Comparison of ENCODE assay signal across 12 mouse cellular contexts in the genomic region with DNA sequence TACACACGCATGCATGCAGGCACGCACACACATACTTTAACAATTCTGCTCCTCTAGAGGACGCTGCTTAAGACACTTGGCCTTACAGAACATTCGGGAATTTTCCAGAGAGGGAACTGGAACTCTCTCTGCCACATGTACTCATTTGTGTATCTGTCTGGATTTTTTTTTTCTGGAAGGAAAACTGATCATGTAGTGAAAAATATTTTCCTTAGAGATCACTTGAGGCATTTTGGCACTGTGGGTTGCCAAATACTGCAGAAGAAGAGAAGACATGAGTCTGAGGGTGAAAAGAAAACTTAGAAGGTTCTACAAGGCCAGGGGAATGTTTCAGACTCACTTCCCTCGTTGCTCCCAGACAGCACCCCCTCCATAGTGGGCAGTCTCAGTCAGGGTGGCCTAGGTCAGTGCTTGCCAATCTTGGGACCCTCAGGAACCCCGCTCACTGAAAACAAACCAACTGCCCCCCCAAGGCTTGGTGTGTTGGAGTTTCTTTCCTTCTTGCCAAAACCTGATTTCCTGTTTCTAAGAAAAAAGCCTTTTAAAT.
DNase-seq lines count a peak whose midpoint lies in the region; TF ChIP-seq lines count a peak whose summit lies in the region.
"Had no signal": no experiment of that assay in that cellular context is flagged by ENCODE, and none has a peak within 500 bp of the region (broad histone marks: within the 10 kb centered on the region; RNA-seq: fewer than 3 reads in every experiment).

No protein-coding gene starts in this region.

- H3K36me3 ChIP-seq in heart, adult 2 months (ENCODE audit: control insufficient read depth, insufficient read depth, low read length), result no peaks in the 10 kb centered on the region
- no peaks in the 10 kb centered on the region for H3K36me3 ChIP-seq in limb, embryonic 10.5 days
- H3K36me3 ChIP-seq: forebrain, embryonic 12.5 days had no signal

- no peak overlapping the region for H3K9ac ChIP-seq in heart, adult 2 months (ENCODE audit: low read depth, low read length)
- H3K9ac ChIP-seq: forebrain, embryonic 12.5 days had no signal

- no peaks in the 10 kb centered on the region for H3K27me3 ChIP-seq in heart, adult 2 months (ENCODE audit: control insufficient read depth, insufficient read depth, low read length)
- no peaks in the 10 kb centered on the region for H3K27me3 ChIP-seq in limb, embryonic 10.5 days (ENCODE audit: low read depth, poor library complexity, severe bottlenecking)
- H3K27me3 ChIP-seq: forebrain, embryonic 12.5 days had no signal

- no peak for TF ChIP-seq EP300 in heart, adult 2 months (IDR thresholded peaks at IDR 0.05; ENCODE audit: insufficient read depth, low read depth, low read length)

- no peak for TF ChIP-seq CTCF in heart, adult 2 months (IDR thresholded peaks at IDR 0.05)

- WGBS in heart, adult 2 months, result 69% methylated on average over 6 of the region's 6 CpGs
- 86% methylated on average over 6 of the region's 6 CpGs for WGBS in limb, embryonic 10.5 days

- intact Hi-C loops in heart, adult 2 months (cut with DNase I), result no loop called here
- intact Hi-C loops in heart, postnatal 25 days (cut with DNase I), result no loop called here

- no peaks in the 10 kb centered on the region for H3K79me2 ChIP-seq in heart, adult 2 months (replicated peaks; ENCODE audit: control insufficient read depth, insufficient read depth, low read length)

- no peak overlapping the region for H3K4me3 ChIP-seq in heart, adult 2 months
- no peak overlapping the region for H3K4me3 ChIP-seq in limb, embryonic 10.5 days
- H3K4me3 ChIP-seq: forebrain, embryonic 12.5 days had no signal

- no peaks in the 10 kb centered on the region for H3K9me3 ChIP-seq in limb, embryonic 10.5 days (replicated peaks)
- H3K9me3 ChIP-seq: forebrain, embryonic 12.5 days had no signal

- H3K4me1 ChIP-seq in heart, adult 2 months (ENCODE audit: control insufficient read depth, insufficient read depth, low read length), result peaks cover 1% of the 10 kb centered on the region; the same call in 1 of the 2 replicates
- H3K4me1 ChIP-seq in limb, embryonic 10.5 days, result peaks cover 24% of the 10 kb centered on the region

- TF ChIP-seq POLR2A in heart, adult 2 months (IDR thresholded peaks at IDR 0.05; ENCODE audit: insufficient read depth, low read depth, low read length), result no peak

- DNase-seq in heart, adult 2 months, result peak; percentile 33 to 34
- DNase-seq in heart, postnatal 25 days (ENCODE audit: low spot score), result no peak
- peak; percentile 50 for DNase-seq in lung, postnatal 36 days
- no peak for DNase-seq in lung, postnatal 4 days
- DNase-seq in limb, embryonic 10.5 days (ENCODE audit: low spot score), result no peak
- no peak for DNase-seq in spleen, adult 18-20 months
- no peak for DNase-seq in Muller cell, postnatal 12 days (ENCODE audit: inconsistent ontology term)
- DNase-seq: cerebellum, adult 9-10 months; left cerebral cortex, postnatal 4 days; retina, postnatal 1 day; right cerebral cortex, postnatal 4 days had no signal

- H3K27ac ChIP-seq in heart, adult 2 months, result no peak overlapping the region; the same call in 1 of the 2 replicates
- 0 out of 2 replicates have a peak overlapping the region, but pooled peaks have one; percentile 57 for H3K27ac ChIP-seq in limb, embryonic 10.5 days
- H3K27ac ChIP-seq: forebrain, embryonic 12.5 days had no signal

Comparison
In these comparisons a context has a peak if more than half of its experiments do, and no peak if none do; other contexts are left out.
1. DNase-seq: peak in heart, adult 2 months (2 of 2) and lung, postnatal 36 days (single experiment); none in heart, postnatal 25 days (single experiment), lung, postnatal 4 days (0 of 2), limb, embryonic 10.5 days (single experiment), spleen, adult 18-20 months (0 of 2) and Muller cell, postnatal 12 days (single experiment).